8 mouse cellular contexts compared by ENCODE assay signal in the genomic region with DNA sequence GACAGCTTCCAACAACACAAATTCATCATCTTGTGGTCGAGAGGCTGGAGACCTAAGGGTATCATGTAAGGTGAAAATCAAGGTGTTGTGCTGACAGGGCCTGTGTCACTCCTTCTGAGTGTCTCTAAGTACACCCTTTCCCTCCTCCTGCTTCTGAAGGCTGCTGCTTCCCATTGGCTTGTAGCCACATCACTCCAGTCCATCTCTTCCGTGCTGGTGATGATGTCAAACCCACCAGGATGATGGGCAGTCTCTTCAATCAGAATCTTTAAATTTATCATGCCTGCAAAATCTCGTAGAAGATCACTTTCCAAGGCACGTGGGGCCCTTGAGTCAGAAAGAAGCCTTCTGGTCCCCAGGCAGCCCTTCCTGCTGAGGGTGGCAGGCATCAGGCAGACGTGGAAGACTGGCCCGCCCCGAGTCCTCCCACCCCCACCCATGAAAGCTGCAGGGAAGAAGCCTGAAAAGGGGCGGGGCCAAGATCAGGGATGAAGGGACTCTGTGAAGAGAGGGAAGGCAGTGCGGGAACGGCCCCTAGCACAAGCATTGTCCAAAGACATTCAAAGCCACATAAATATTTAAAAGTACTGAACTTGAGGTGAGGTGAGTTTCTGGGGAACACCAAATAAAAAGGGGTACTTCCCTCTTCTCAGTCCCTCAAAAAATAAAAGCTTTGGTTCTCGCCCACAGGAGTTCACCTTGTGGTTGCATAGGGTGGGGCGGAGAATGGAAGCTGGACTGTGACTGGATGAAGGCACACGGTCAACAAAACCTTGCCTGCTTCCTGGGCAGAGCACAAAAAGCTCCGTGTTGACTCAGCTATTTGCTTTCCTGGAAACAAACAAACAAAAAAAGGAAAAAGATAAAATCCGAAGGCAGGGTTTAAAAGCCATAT.
DNase-seq lines count a peak whose midpoint lies in the region; ATAC-seq and TF ChIP-seq lines count a peak whose summit lies in the region.

No protein-coding gene starts in this region.

- H3K27me3 ChIP-seq in E14TG2a.4 (ENCODE audit: insufficient read depth, low read length) = 0 out of 2 replicates have a peak, but pooled peaks cover 4% of the 10 kb centered on the region
- no peaks in the 10 kb centered on the region for H3K27me3 ChIP-seq in intestine, embryonic 15.5 days (replicated peaks)

- H3K9ac ChIP-seq in intestine, embryonic 15.5 days = no peak overlapping the region

- H3K4me2 ChIP-seq in intestine, embryonic 15.5 days (replicated peaks) = peak overlapping the region; percentile 40

- peak; percentile 48 for DNase-seq in embryo, embryonic 10.5 days (ENCODE audit: low spot score)
- DNase-seq in lung, postnatal 10 days = peak; percentile 53
- DNase-seq in yolk sac, embryonic 10.5 days (ENCODE audit: low spot score) = peak; percentile 26
- DNase-seq in gastrocnemius, adult 18-20 months (ENCODE audit: low spot score) = no peak
- no peak for DNase-seq in frontal cortex, postnatal 25 days (ENCODE audit: low spot score in 2 of 2)
- no peak for DNase-seq in layer of hippocampus, postnatal 14 days (ENCODE audit: low spot score in 2 of 2)

- peaks cover 51% of the 10 kb centered on the region for H3K4me1 ChIP-seq in E14TG2a.4 (replicated peaks; ENCODE audit: low read depth, low read length)
- 0 out of 2 replicates have a peak, but pooled peaks cover 8% of the 10 kb centered on the region for H3K4me1 ChIP-seq in intestine, embryonic 15.5 days (replicated peaks)

- ATAC-seq in intestine, embryonic 15.5 days = 0 out of 2 replicates have a peak, but pooled peaks have one; percentile 56

- 0 out of 2 replicates have a peak overlapping the region, but pooled peaks have one; percentile 13 for H3K4me3 ChIP-seq in E14TG2a.4 (replicated peaks; ENCODE audit: low read length)
- no peak overlapping the region for H3K4me3 ChIP-seq in intestine, embryonic 15.5 days (replicated peaks)

- no peak overlapping the region for H3K27ac ChIP-seq in intestine, embryonic 15.5 days

- TF ChIP-seq CTCF in E14TG2a.4 (conservative IDR thresholded peaks at IDR 0.05; ENCODE audit: low read length) = no peak

- 21% methylated on average over 15 of the region's 15 CpGs for WGBS in intestine, embryonic 15.5 days

- H3K9me3 ChIP-seq in E14TG2a.4 (ENCODE audit: low read length) = no peaks in the 10 kb centered on the region
- H3K9me3 ChIP-seq in intestine, embryonic 15.5 days = no peaks in the 10 kb centered on the region

- H3K36me3 ChIP-seq in E14TG2a.4 (ENCODE audit: insufficient read depth, low read length) = no peaks in the 10 kb centered on the region
- H3K36me3 ChIP-seq in intestine, embryonic 15.5 days = no peaks in the 10 kb centered on the region

Comparison
In these comparisons a context has a peak if more than half of its experiments do, and no peak if none do; other contexts are left out.
1. DNase-seq: peak in embryo, embryonic 10.5 days (single experiment), lung, postnatal 10 days (single experiment) and yolk sac, embryonic 10.5 days (single experiment); none in gastrocnemius, adult 18-20 months (single experiment), frontal cortex, postnatal 25 days (0 of 2) and layer of hippocampus, postnatal 14 days (0 of 2).